Mouse (Mus musculus) midbrain, embryonic 10.5 days (tissue): ENCODE results near the gene Foxn3. TPM values are rescaled to one million over a fixed set of nuclear protein-coding genes. Genes with fewer than 3 reads are reported as not detected.

Experiments used
- DNase-seq: peaks from one replicate; pipeline ENCODE4 v3.0.0-alpha.2; 2017; ENCODE audit warnings: low spot score
- H3K27ac ChIP-seq: fragments of 300-500 bp; sonication (generic); replicated peaks from 2 replicates; pipeline ENCODE4 v1.5.1; 2016; ENCODE audit warnings: mild to moderate bottlenecking
- H3K27me3 ChIP-seq: fragments of 300-500 bp; sonication (generic); 2 replicates; pipeline ENCODE4 v1.6.1; 2016; ENCODE audit warnings: low read depth, mild to moderate bottlenecking; ENCODE audit not compliant: poor library complexity, severe bottlenecking
- H3K36me3 ChIP-seq: fragments of 300-500 bp; sonication (generic); 2 replicates; pipeline ENCODE4 v1.6.1; 2016; ENCODE audit warnings: mild to moderate bottlenecking, moderate library complexity
- H3K4me1 ChIP-seq: fragments of 300-500 bp; sonication (generic); 2 replicates; pipeline ENCODE4 v1.6.1; 2016
- H3K4me3 ChIP-seq: fragments of 300-500 bp; sonication (generic); 2 replicates; pipeline ENCODE4 v1.5.1; 2016; ENCODE audit warnings: mild to moderate bottlenecking, moderate library complexity
- H3K9me3 ChIP-seq: fragments of 300-500 bp; sonication (generic); replicated peaks from 2 replicates; pipeline ENCODE4 v1.6.1; 2016; ENCODE audit warnings: mild to moderate bottlenecking
- WGBS: fragments of 180-500 bp; shearing (Covaris S2); methylation state at CpG from one replicate; pipeline ENCODE4 v1.1.7; 2016; 5-methylcytosine and 5-hydroxymethylcytosine counted together
- polyA plus RNA-seq: library from polyadenylated mRNA; unstranded; fragments of >200 nt; fragmentation: Nextera tagmentation; extraction: Ambion mirVana; gene quantifications from 2 replicates; pipeline ENCODE4 v1.2.1, GENCODE M21; 2016

The Foxn3 gene
- polyA plus RNA-seq, 1 experiment from 2014 or later: 51.8 TPM

GRCm38 (mm10) chr12:99559483-99559882 lies 3.9 kb downstream of the Foxn3 start:
- WGBS: 82% methylated on average over 11 of the region's 11 CpGs
- 0 out of 2 replicates have a peak, but pooled peaks cover 6% of the 10 kb centered on the region for H3K36me3 ChIP-seq
- no peaks in the 10 kb centered on the region for H3K27me3 ChIP-seq
- peaks cover 26% of the 10 kb centered on the region for H3K4me1 ChIP-seq
- H3K4me3 ChIP-seq: no peak overlapping the region
- H3K27ac ChIP-seq: no peak overlapping the region
- DNase-seq: no peak
- H3K9me3 ChIP-seq: no peaks in the 10 kb centered on the region

GRCm38 (mm10) chr12:99558476-99558875 lies 4.9 kb downstream of the Foxn3 start:
- Histone ChIP-seq H3K27ac (no peak overlapping the region), H3K36me3 (0 out of 2 replicates have a peak, but pooled peaks cover 6% of the 10 kb centered on the region), H3K4me3 (no peak overlapping the region), H3K27me3 (no peaks in the 10 kb centered on the region), H3K4me1 (peaks cover 19% of the 10 kb centered on the region), H3K9me3 (no peaks in the 10 kb centered on the region)
- 90% methylated on average over 4 of the region's 4 CpGs for WGBS
- DNase-seq: no peak

- H3K36me3 ChIP-seq: peaks cover 8% of the 10 kb centered on the region; the same call in 1 of the 2 replicates
- no peaks in the 10 kb centered on the region for H3K27me3 ChIP-seq
- whole genome bisulfite sequencing: 78% methylated on average over 8 of the region's 8 CpGs
- H3K9me3 ChIP-seq: no peaks in the 10 kb centered on the region
- no peak for DNase-seq
- no peak overlapping the region for H3K4me3 ChIP-seq
- peaks cover 19% of the 10 kb centered on the region for H3K4me1 ChIP-seq
- H3K27ac ChIP-seq: no peak overlapping the region
Measured at GRCm38 (mm10) chr12:99557498-99557897, 5.9 kb downstream of the Foxn3 start.

- DNase-seq: no peak
- no peak overlapping the region for H3K27ac ChIP-seq
- H3K27me3 ChIP-seq: no peaks in the 10 kb centered on the region
- peaks cover 2% of the 10 kb centered on the region; the same call in 1 of the 2 replicates for H3K36me3 ChIP-seq
- 0 out of 2 replicates have a peak, but pooled peaks cover 3% of the 10 kb centered on the region for H3K4me1 ChIP-seq
- H3K4me3 ChIP-seq: no peak overlapping the region
- no peaks in the 10 kb centered on the region for H3K9me3 ChIP-seq
- 66% methylated on average over 8 of the region's 8 CpGs for WGBS
Measured at GRCm38 (mm10) chr12:99550629-99551028, 12.8 kb downstream of the Foxn3 start.

- no peaks in the 10 kb centered on the region for H3K9me3 ChIP-seq
- H3K4me1 ChIP-seq: 0 out of 2 replicates have a peak, but pooled peaks cover 3% of the 10 kb centered on the region
- peaks cover 2% of the 10 kb centered on the region; the same call in 1 of the 2 replicates for H3K36me3 ChIP-seq
- WGBS: 96% methylated on average over 10 of the region's 10 CpGs
- no peak overlapping the region for H3K27ac ChIP-seq
- DNase-seq: no peak
- H3K4me3 ChIP-seq: no peak overlapping the region
- H3K27me3 ChIP-seq: no peaks in the 10 kb centered on the region
Measured at GRCm38 (mm10) chr12:99549811-99550210, 13.6 kb downstream of the Foxn3 start.

GRCm38 (mm10) chr12:99548419-99548818 lies 15.0 kb downstream of the Foxn3 start:
- H3K27ac ChIP-seq: no peak overlapping the region
- H3K36me3 ChIP-seq: peaks cover 9% of the 10 kb centered on the region
- H3K27me3 ChIP-seq: no peaks in the 10 kb centered on the region
- no peak overlapping the region for H3K4me3 ChIP-seq
- 91% methylated on average over 7 of the region's 7 CpGs for WGBS
- H3K9me3 ChIP-seq: no peaks in the 10 kb centered on the region
- no peak for DNase-seq
- H3K4me1 ChIP-seq: no peaks in the 10 kb centered on the region

GRCm38 (mm10) chr12:99547295-99547694 lies 16.1 kb downstream of the Foxn3 start:
- H3K36me3 ChIP-seq: peaks cover 8% of the 10 kb centered on the region; the same call in 1 of the 2 replicates
- H3K4me1 ChIP-seq: no peaks in the 10 kb centered on the region
- H3K27ac ChIP-seq: no peak overlapping the region
- no peak for DNase-seq
- H3K9me3 ChIP-seq: no peaks in the 10 kb centered on the region
- 92% methylated on average over 6 of the region's 6 CpGs for WGBS
- H3K4me3 ChIP-seq: no peak overlapping the region
- no peaks in the 10 kb centered on the region for H3K27me3 ChIP-seq

GRCm38 (mm10) chr12:99545270-99545770 lies 18.1 kb downstream of the Foxn3 start:
- DNase-seq: no peak
- peaks cover 8% of the 10 kb centered on the region; the same call in 1 of the 2 replicates for H3K36me3 ChIP-seq
- H3K4me3 ChIP-seq: no peak overlapping the region
- H3K27me3 ChIP-seq: no peaks in the 10 kb centered on the region
- WGBS: 85% methylated on average over 6 of the region's 6 CpGs
- no peak overlapping the region for H3K27ac ChIP-seq
- no peaks in the 10 kb centered on the region for H3K9me3 ChIP-seq
- H3K4me1 ChIP-seq: no peaks in the 10 kb centered on the region

GRCm38 (mm10) chr12:99544262-99545128 lies 18.9 kb downstream of the Foxn3 start:
- no peak for DNase-seq
- WGBS: 90% methylated on average over 15 of the region's 15 CpGs
- peaks cover 8% of the 10 kb centered on the region; the same call in 1 of the 2 replicates for H3K36me3 ChIP-seq
- no peaks in the 10 kb centered on the region for H3K27me3 ChIP-seq
- H3K27ac ChIP-seq: no peak overlapping the region
- no peak overlapping the region for H3K4me3 ChIP-seq
- H3K4me1 ChIP-seq: no peaks in the 10 kb centered on the region
- no peaks in the 10 kb centered on the region for H3K9me3 ChIP-seq

- Histone ChIP-seq H3K36me3 (peaks cover 8% of the 10 kb centered on the region; the same call in 1 of the 2 replicates), H3K27me3 (no peaks in the 10 kb centered on the region), H3K27ac (no peak overlapping the region), H3K4me3 (no peak overlapping the region), H3K4me1 (no peaks in the 10 kb centered on the region), H3K9me3 (no peaks in the 10 kb centered on the region)
- no peak for DNase-seq
- 89% methylated on average over 7 of the region's 7 CpGs for WGBS
Measured at GRCm38 (mm10) chr12:99543421-99544195, 19.8 kb downstream of the Foxn3 start.

- Histone ChIP-seq H3K36me3 (peaks cover 29% of the 10 kb centered on the region), H3K9me3 (peaks cover 18% of the 10 kb centered on the region; the same call in 1 of the 2 replicates), H3K4me1 (no peaks in the 10 kb centered on the region), H3K27ac (no peak overlapping the region), H3K4me3 (no peak overlapping the region), H3K27me3 (no peaks in the 10 kb centered on the region)
- DNase-seq: no peak
- 91% methylated on average over 4 of the region's 4 CpGs for WGBS
Measured at GRCm38 (mm10) chr12:99540201-99540600, 23.2 kb downstream of the Foxn3 start.

GRCm38 (mm10) chr12:99537316-99537715 lies 26.1 kb downstream of the Foxn3 start:
- no peaks in the 10 kb centered on the region for H3K27me3 ChIP-seq
- H3K27ac ChIP-seq: no peak overlapping the region
- whole genome bisulfite sequencing: 92% methylated on average over 6 of the region's 6 CpGs
- H3K9me3 ChIP-seq: peaks cover 28% of the 10 kb centered on the region; the same call in 1 of the 2 replicates
- H3K4me1 ChIP-seq: no peaks in the 10 kb centered on the region
- DNase-seq: no peak
- peaks cover 41% of the 10 kb centered on the region for H3K36me3 ChIP-seq
- no peak overlapping the region for H3K4me3 ChIP-seq
